Mouse (Mus musculus): ENCODE data around the gene Vmn2r48.
"Not testable (repeated sequence)": the region's sequence is repeated elsewhere in the genome, so short reads cannot be mapped to it uniquely, and the experiment has no call there.

Vmn2r48 gene

DNA sequence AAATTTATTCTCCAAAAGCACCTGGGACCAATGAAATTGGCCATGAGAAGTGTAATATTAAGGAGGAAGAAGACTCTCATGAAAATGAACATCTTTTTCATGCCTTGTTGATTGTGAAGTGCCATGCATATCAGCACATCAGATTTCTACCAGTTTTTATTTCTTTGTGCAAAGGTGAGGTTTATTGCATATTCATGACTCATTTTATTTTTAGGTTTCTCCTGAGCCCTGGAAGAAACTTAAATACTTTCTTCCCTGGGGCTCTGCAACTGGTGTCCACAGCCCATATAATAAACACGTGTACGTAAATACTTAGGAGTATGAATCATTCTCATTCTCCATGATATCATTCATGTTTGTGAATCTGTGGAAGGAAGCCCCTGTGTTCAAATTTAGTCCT, at the start of gene Vmn2r48:
TSS of gene Vmn2r48 (minus strand) at position 101 of the 400 bp plus-strand sequence.
- DNase-seq = not testable (repeated sequence)

DNA sequence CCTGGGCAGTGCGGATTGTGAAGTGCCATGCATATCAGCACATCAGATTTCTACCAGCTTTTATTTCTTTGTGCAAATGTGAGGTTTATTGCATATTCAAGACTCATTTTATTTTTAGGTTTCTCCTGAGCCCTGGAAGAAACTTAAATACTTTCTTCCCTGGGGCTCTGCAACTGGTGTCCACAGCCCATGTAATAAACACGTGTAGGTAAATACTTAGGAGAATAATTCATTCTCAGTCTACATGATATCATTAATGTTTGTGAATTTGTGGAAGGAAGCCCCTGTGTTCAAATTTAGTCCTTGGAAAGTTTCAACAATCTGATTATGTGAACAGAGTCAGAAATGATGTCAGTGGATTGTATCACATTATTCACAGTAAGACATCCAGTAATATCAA, 38.8 kb upstream of the Vmn2r48 start, which contains the start of gene Vmn2r49:
TSS of gene Vmn2r49 (minus strand) at position 101 of the 400 bp plus-strand sequence.
- DNase-seq = not testable (repeated sequence)
